15 mouse cellular contexts compared by ENCODE assay signal in genomic region chr5:39126270-39126691, GRCm38 (mm10).
DNase-seq lines count a peak whose midpoint lies in the region; ATAC-seq lines count a peak whose summit lies in the region.
"Had no signal": no experiment of that assay in that cellular context is flagged by ENCODE, and none has a peak within 500 bp of the region (broad histone marks: within the 10 kb centered on the region; RNA-seq: fewer than 3 reads in every experiment).

No protein-coding gene starts in this region.

- 0 out of 2 replicates have a peak, but pooled peaks have one; percentile 46 for ATAC-seq in forebrain, embryonic 11.5 days (replicated peaks; ENCODE audit: low FRiP score)
- ATAC-seq in midbrain, embryonic 13.5 days: 0 out of 2 replicates have a peak, but pooled peaks have one; percentile 30
- ATAC-seq in midbrain, embryonic 11.5 days (ENCODE audit: low FRiP score): no peak
- ATAC-seq in embryonic facial prominence, embryonic 15.5 days (ENCODE audit: insufficient number of reproducible peaks, low FRiP score, low TSS enrichment, low read depth): peak; percentile 76; the same call in 1 of the 2 replicates

- H3K4me3 ChIP-seq in forebrain, embryonic 11.5 days (ENCODE audit: low read depth, low read length): no peak overlapping the region
- no peak overlapping the region for H3K4me3 ChIP-seq in forebrain, embryonic 10.5 days
- no peak overlapping the region for H3K4me3 ChIP-seq in midbrain, embryonic 13.5 days (replicated peaks)
- no peak overlapping the region for H3K4me3 ChIP-seq in midbrain, embryonic 11.5 days (ENCODE audit: low read depth, low read length)
- H3K4me3 ChIP-seq in embryonic facial prominence, embryonic 15.5 days (replicated peaks): no peak overlapping the region
- H3K4me3 ChIP-seq: heart, embryonic 12.5 days; midbrain, embryonic 10.5 days; neural tube, embryonic 13.5 days had no signal

- H3K9me3 ChIP-seq in forebrain, embryonic 11.5 days (ENCODE audit: control insufficient read depth, low read length): no peaks in the 10 kb centered on the region
- no peaks in the 10 kb centered on the region for H3K9me3 ChIP-seq in forebrain, embryonic 10.5 days
- H3K9me3 ChIP-seq in midbrain, embryonic 13.5 days: no peaks in the 10 kb centered on the region
- no peaks in the 10 kb centered on the region for H3K9me3 ChIP-seq in midbrain, embryonic 11.5 days (ENCODE audit: control insufficient read depth, low read length)
- H3K9me3 ChIP-seq in embryonic facial prominence, embryonic 15.5 days (replicated peaks): no peaks in the 10 kb centered on the region
- H3K9me3 ChIP-seq: heart, embryonic 12.5 days; midbrain, embryonic 10.5 days; neural tube, embryonic 13.5 days had no signal

- WGBS in forebrain, embryonic 11.5 days: 90% methylated on average over 2 of the region's 2 CpGs
- 84% methylated on average over 2 of the region's 2 CpGs for WGBS in forebrain, embryonic 10.5 days
- 87% methylated on average over 2 of the region's 2 CpGs for WGBS in midbrain, embryonic 13.5 days
- 85% methylated on average over 2 of the region's 2 CpGs for WGBS in midbrain, embryonic 11.5 days
- 31% methylated on average over 2 of the region's 2 CpGs for WGBS in embryonic facial prominence, embryonic 15.5 days

- no peak for DNase-seq in forebrain, embryonic 11.5 days (ENCODE audit: low spot score)
- DNase-seq in forebrain, embryonic 10.5 days (ENCODE audit: extremely low spot score, low spot score): no peak
- no peak for DNase-seq in midbrain, embryonic 11.5 days (ENCODE audit: low spot score, missing footprints)
- DNase-seq in skeletal muscle tissue, adult 2 months (ENCODE audit: low read depth, low spot score): peak; percentile 7
- DNase-seq in embryo, embryonic 10 days (ENCODE audit: low spot score): no peak
- DNase-seq: gastrocnemius, postnatal 25 days; kidney, postnatal 14 days; layer of hippocampus, postnatal 36 days; lung, postnatal 10 days; retina, postnatal 1 day had no signal

- H3K9ac ChIP-seq in forebrain, embryonic 11.5 days (ENCODE audit: low read length): no peak overlapping the region
- H3K9ac ChIP-seq in midbrain, embryonic 13.5 days (replicated peaks): no peak overlapping the region
- H3K9ac ChIP-seq in midbrain, embryonic 11.5 days (ENCODE audit: low read length): no peak overlapping the region
- H3K9ac ChIP-seq in embryonic facial prominence, embryonic 15.5 days: no peak overlapping the region
- H3K9ac ChIP-seq: heart, embryonic 12.5 days; neural tube, embryonic 13.5 days had no signal

- H3K4me2 ChIP-seq in forebrain, embryonic 11.5 days (ENCODE audit: low read depth, low read length, severe bottlenecking): no peak overlapping the region
- H3K4me2 ChIP-seq in midbrain, embryonic 13.5 days (replicated peaks): no peak overlapping the region
- H3K4me2 ChIP-seq in midbrain, embryonic 11.5 days: no peak overlapping the region
- H3K4me2 ChIP-seq in embryonic facial prominence, embryonic 15.5 days (replicated peaks): no peak overlapping the region
- H3K4me2 ChIP-seq: heart, embryonic 12.5 days; neural tube, embryonic 13.5 days had no signal

- no peaks in the 10 kb centered on the region for H3K27me3 ChIP-seq in forebrain, embryonic 11.5 days (ENCODE audit: control insufficient read depth, insufficient read depth, low read length)
- H3K27me3 ChIP-seq in forebrain, embryonic 10.5 days (ENCODE audit: poor library complexity, severe bottlenecking): no peaks in the 10 kb centered on the region
- H3K27me3 ChIP-seq in midbrain, embryonic 13.5 days: no peaks in the 10 kb centered on the region
- no peaks in the 10 kb centered on the region for H3K27me3 ChIP-seq in midbrain, embryonic 11.5 days (ENCODE audit: control insufficient read depth, insufficient read depth, low read length)
- H3K27me3 ChIP-seq in embryonic facial prominence, embryonic 15.5 days: no peaks in the 10 kb centered on the region
- H3K27me3 ChIP-seq: heart, embryonic 12.5 days; neural tube, embryonic 13.5 days had no signal

- H3K27ac ChIP-seq in forebrain, embryonic 11.5 days (ENCODE audit: low read depth, low read length): no peak overlapping the region
- no peak overlapping the region for H3K27ac ChIP-seq in forebrain, embryonic 10.5 days
- H3K27ac ChIP-seq in midbrain, embryonic 13.5 days: no peak overlapping the region
- no peak overlapping the region for H3K27ac ChIP-seq in midbrain, embryonic 11.5 days (ENCODE audit: low read depth, low read length)
- peak overlapping the region; percentile 55; the same call in 1 of the 2 replicates for H3K27ac ChIP-seq in embryonic facial prominence, embryonic 15.5 days (replicated peaks)
- H3K27ac ChIP-seq: midbrain, embryonic 10.5 days; neural tube, embryonic 13.5 days had no signal

- H3K36me3 ChIP-seq in forebrain, embryonic 11.5 days (ENCODE audit: control insufficient read depth, insufficient read depth, low read length): no peaks in the 10 kb centered on the region
- H3K36me3 ChIP-seq in forebrain, embryonic 10.5 days (replicated peaks): no peaks in the 10 kb centered on the region
- H3K36me3 ChIP-seq in midbrain, embryonic 13.5 days: no peaks in the 10 kb centered on the region
- H3K36me3 ChIP-seq in midbrain, embryonic 11.5 days (ENCODE audit: control insufficient read depth, insufficient read depth, low read length): no peaks in the 10 kb centered on the region
- no peaks in the 10 kb centered on the region for H3K36me3 ChIP-seq in embryonic facial prominence, embryonic 15.5 days
- H3K36me3 ChIP-seq: heart, embryonic 12.5 days; midbrain, embryonic 10.5 days; neural tube, embryonic 13.5 days had no signal

- H3K4me1 ChIP-seq in forebrain, embryonic 11.5 days (replicated peaks; ENCODE audit: control insufficient read depth, insufficient read depth, low read length): no peaks in the 10 kb centered on the region
- H3K4me1 ChIP-seq in forebrain, embryonic 10.5 days: no peaks in the 10 kb centered on the region
- no peaks in the 10 kb centered on the region for H3K4me1 ChIP-seq in midbrain, embryonic 13.5 days (replicated peaks)
- H3K4me1 ChIP-seq in midbrain, embryonic 11.5 days (ENCODE audit: control insufficient read depth, insufficient read depth, low read length): no peaks in the 10 kb centered on the region
- peaks cover 9% of the 10 kb centered on the region; the same call in 1 of the 2 replicates for H3K4me1 ChIP-seq in embryonic facial prominence, embryonic 15.5 days
- H3K4me1 ChIP-seq: heart, embryonic 12.5 days; midbrain, embryonic 10.5 days; neural tube, embryonic 13.5 days had no signal
